Mouse (Mus musculus): ENCODE data around the gene Ush2a. TPM values are rescaled to one million over a fixed set of nuclear protein-coding genes. Genes with fewer than 3 reads are reported as not detected.

Gene Ush2a
- polyA plus RNA-seq, 1 experiment from 2014 or later, result 0.01 TPM

GRCm38 (mm10) chr1:188734741-188735266, 473.0 kb downstream of the Ush2a start:
- no peak for TF ChIP-seq CTCF (IDR thresholded peaks at IDR 0.05; ENCODE audit: low read depth)
- H3K27ac ChIP-seq (ENCODE audit: low read depth, low read length), result no peak overlapping the region
- H3K4me3 ChIP-seq (ENCODE audit: low read depth, low read length), result no peak overlapping the region
- no peak overlapping the region for H3K9ac ChIP-seq (ENCODE audit: low read depth, low read length)
- H3K9me3 ChIP-seq (ENCODE audit: control insufficient read depth), result no peaks in the 10 kb centered on the region
- no peaks in the 10 kb centered on the region for H3K27me3 ChIP-seq (replicated peaks; ENCODE audit: control insufficient read depth, insufficient read depth, low read length)
- no peaks in the 10 kb centered on the region for H3K4me1 ChIP-seq (replicated peaks; ENCODE audit: control insufficient read depth, insufficient read depth, low read length)
- 39% methylated on average over 7 of the region's 7 CpGs for WGBS
- no peak for ATAC-seq
- H3K4me2 ChIP-seq (replicated peaks; ENCODE audit: low read depth), result no peak overlapping the region
- H3K36me3 ChIP-seq (ENCODE audit: control insufficient read depth, insufficient read depth), result no peaks in the 10 kb centered on the region

- Histone ChIP-seq H3K9me3 (ENCODE audit: control insufficient read depth) (no peaks in the 10 kb centered on the region), H3K9ac (ENCODE audit: low read depth, low read length) (no peak overlapping the region), H3K27me3 (replicated peaks; ENCODE audit: control insufficient read depth, insufficient read depth, low read length) (no peaks in the 10 kb centered on the region), H3K36me3 (ENCODE audit: control insufficient read depth, insufficient read depth) (no peaks in the 10 kb centered on the region), H3K4me2 (replicated peaks; ENCODE audit: low read depth) (no peak overlapping the region), H3K4me1 (replicated peaks; ENCODE audit: control insufficient read depth, insufficient read depth, low read length) (no peaks in the 10 kb centered on the region), H3K27ac (ENCODE audit: low read depth, low read length) (no peak overlapping the region), H3K4me3 (ENCODE audit: low read depth, low read length) (no peak overlapping the region)
- no peak for TF ChIP-seq CTCF (IDR thresholded peaks at IDR 0.05; ENCODE audit: low read depth)
- 26% methylated on average over 7 of the region's 7 CpGs for WGBS
- ATAC-seq, result no peak
Observed at GRCm38 (mm10) chr1:188742971-188743370, 481.1 kb downstream of the Ush2a start.

GRCm38 (mm10) chr1:188755031-188755430, 493.2 kb downstream of the Ush2a start:
- whole genome bisulfite sequencing, result 70% methylated on average over 15 of the region's 15 CpGs
- ATAC-seq, result no peak
- H3K36me3 ChIP-seq (ENCODE audit: control insufficient read depth, insufficient read depth), result no peaks in the 10 kb centered on the region
- no peak overlapping the region for H3K4me3 ChIP-seq (ENCODE audit: low read depth, low read length)
- H3K9me3 ChIP-seq (ENCODE audit: control insufficient read depth), result no peaks in the 10 kb centered on the region
- H3K4me2 ChIP-seq (replicated peaks; ENCODE audit: low read depth), result no peak overlapping the region
- no peak overlapping the region for H3K27ac ChIP-seq (ENCODE audit: low read depth, low read length)
- no peaks in the 10 kb centered on the region for H3K4me1 ChIP-seq (replicated peaks; ENCODE audit: control insufficient read depth, insufficient read depth, low read length)
- no peak for TF ChIP-seq CTCF (IDR thresholded peaks at IDR 0.05; ENCODE audit: low read depth)
- H3K27me3 ChIP-seq (replicated peaks; ENCODE audit: control insufficient read depth, insufficient read depth, low read length), result no peaks in the 10 kb centered on the region
- H3K9ac ChIP-seq (ENCODE audit: low read depth, low read length), result no peak overlapping the region

GRCm38 (mm10) chr1:188760515-188760914, 498.7 kb downstream of the Ush2a start:
- Histone ChIP-seq H3K9ac (ENCODE audit: low read depth, low read length) (no peak overlapping the region), H3K4me1 (replicated peaks; ENCODE audit: control insufficient read depth, insufficient read depth, low read length) (no peaks in the 10 kb centered on the region), H3K4me3 (ENCODE audit: low read depth, low read length) (no peak overlapping the region), H3K9me3 (ENCODE audit: control insufficient read depth) (no peaks in the 10 kb centered on the region), H3K27ac (ENCODE audit: low read depth, low read length) (no peak overlapping the region), H3K27me3 (replicated peaks; ENCODE audit: control insufficient read depth, insufficient read depth, low read length) (no peaks in the 10 kb centered on the region), H3K36me3 (ENCODE audit: control insufficient read depth, insufficient read depth) (no peaks in the 10 kb centered on the region), H3K4me2 (replicated peaks; ENCODE audit: low read depth) (no peak overlapping the region)
- TF ChIP-seq CTCF (IDR thresholded peaks at IDR 0.05; ENCODE audit: low read depth), result no peak
- WGBS, result 78% methylated on average over 3 of the region's 3 CpGs
- no peak for ATAC-seq

GRCm38 (mm10) chr1:188762463-188762862, 500.6 kb downstream of the Ush2a start:
- no peak overlapping the region for H3K4me3 ChIP-seq (ENCODE audit: low read depth, low read length)
- H3K4me1 ChIP-seq (replicated peaks; ENCODE audit: control insufficient read depth, insufficient read depth, low read length), result no peaks in the 10 kb centered on the region
- ATAC-seq, result no peak
- H3K4me2 ChIP-seq (replicated peaks; ENCODE audit: low read depth), result no peak overlapping the region
- H3K9ac ChIP-seq (ENCODE audit: low read depth, low read length), result no peak overlapping the region
- H3K27me3 ChIP-seq (replicated peaks; ENCODE audit: control insufficient read depth, insufficient read depth, low read length), result no peaks in the 10 kb centered on the region
- no peaks in the 10 kb centered on the region for H3K36me3 ChIP-seq (ENCODE audit: control insufficient read depth, insufficient read depth)
- no peak for TF ChIP-seq CTCF (IDR thresholded peaks at IDR 0.05; ENCODE audit: low read depth)
- H3K27ac ChIP-seq (ENCODE audit: low read depth, low read length), result no peak overlapping the region
- no peaks in the 10 kb centered on the region for H3K9me3 ChIP-seq (ENCODE audit: control insufficient read depth)
- 84% methylated on average over 6 of the region's 6 CpGs for WGBS

GRCm38 (mm10) chr1:188763761-188764160, 501.9 kb downstream of the Ush2a start:
- no peak overlapping the region for H3K4me3 ChIP-seq (ENCODE audit: low read depth, low read length)
- no peaks in the 10 kb centered on the region for H3K4me1 ChIP-seq (replicated peaks; ENCODE audit: control insufficient read depth, insufficient read depth, low read length)
- no peak overlapping the region for H3K9ac ChIP-seq (ENCODE audit: low read depth, low read length)
- no peak overlapping the region for H3K4me2 ChIP-seq (replicated peaks; ENCODE audit: low read depth)
- 82% methylated on average over 3 of the region's 3 CpGs for WGBS
- no peak overlapping the region for H3K27ac ChIP-seq (ENCODE audit: low read depth, low read length)
- no peaks in the 10 kb centered on the region for H3K36me3 ChIP-seq (ENCODE audit: control insufficient read depth, insufficient read depth)
- TF ChIP-seq CTCF (IDR thresholded peaks at IDR 0.05; ENCODE audit: low read depth), result no peak
- no peaks in the 10 kb centered on the region for H3K27me3 ChIP-seq (replicated peaks; ENCODE audit: control insufficient read depth, insufficient read depth, low read length)
- no peaks in the 10 kb centered on the region for H3K9me3 ChIP-seq (ENCODE audit: control insufficient read depth)
- ATAC-seq, result no peak

- H3K36me3 ChIP-seq (ENCODE audit: control insufficient read depth, insufficient read depth), result no peaks in the 10 kb centered on the region
- TF ChIP-seq CTCF (IDR thresholded peaks at IDR 0.05; ENCODE audit: low read depth), result no peak
- H3K9me3 ChIP-seq (ENCODE audit: control insufficient read depth), result no peaks in the 10 kb centered on the region
- no peak overlapping the region for H3K9ac ChIP-seq (ENCODE audit: low read depth, low read length)
- WGBS, result 91% methylated on average over 1 of the region's 1 CpGs
- no peak overlapping the region for H3K4me2 ChIP-seq (replicated peaks; ENCODE audit: low read depth)
- no peaks in the 10 kb centered on the region for H3K4me1 ChIP-seq (replicated peaks; ENCODE audit: control insufficient read depth, insufficient read depth, low read length)
- no peaks in the 10 kb centered on the region for H3K27me3 ChIP-seq (replicated peaks; ENCODE audit: control insufficient read depth, insufficient read depth, low read length)
- ATAC-seq, result no peak
- H3K4me3 ChIP-seq (ENCODE audit: low read depth, low read length), result no peak overlapping the region
- no peak overlapping the region for H3K27ac ChIP-seq (ENCODE audit: low read depth, low read length)
Observed at GRCm38 (mm10) chr1:188770828-188771227, 509.0 kb downstream of the Ush2a start.

Measured in intestine, postnatal 0 days (tissue).